Mouse (Mus musculus) thymus, postnatal 4 days (tissue): ENCODE data around the gene Slc37a4.
"Not testable (repeated sequence)": the region's sequence is repeated elsewhere in the genome, so short reads cannot be mapped to it uniquely, and the experiment has no call there.

ENCODE experiments used
- DNase-seq: peaks from one replicate; pipeline ENCODE4 v3.0.0; 2021

The Slc37a4 gene

DNA sequence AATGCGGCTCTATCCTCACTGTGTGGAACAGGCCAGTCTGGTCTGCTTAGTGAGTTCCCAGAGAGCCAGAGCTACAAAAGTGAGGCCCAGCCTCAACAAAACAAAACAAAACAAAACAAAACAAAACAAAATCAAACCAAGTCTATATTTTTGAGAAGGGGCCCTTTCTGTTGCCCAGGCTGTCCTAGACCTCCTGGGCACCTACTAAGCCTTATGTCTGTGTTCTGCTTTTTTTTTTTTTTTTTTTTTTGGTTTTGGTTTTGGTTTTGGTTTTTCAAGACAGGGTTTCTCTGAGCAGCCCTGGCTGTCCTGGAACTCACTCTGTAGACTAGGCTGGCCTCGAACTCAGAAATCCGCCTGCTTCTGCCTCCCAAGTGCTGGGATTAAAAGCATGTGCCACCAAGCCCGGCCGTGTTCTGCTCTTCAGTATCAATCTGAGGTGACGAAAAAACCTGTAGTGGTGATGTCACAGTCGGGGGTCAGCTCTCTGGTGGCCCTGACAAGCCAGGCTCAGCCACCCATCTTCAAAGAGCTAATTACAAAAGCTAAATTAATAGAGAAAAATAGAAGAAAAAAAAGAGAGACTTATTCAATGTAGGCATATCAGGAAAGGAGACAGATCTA is 47.9 kb downstream of the Slc37a4 start:
- not testable (repeated sequence) for DNase-seq

- peak; percentile 58 for DNase-seq
These were observed 53.7 kb downstream of the Slc37a4 start for GRCm38 (mm10) chr9:44450387-44450786.
